Mouse (Mus musculus) kidney, embryonic 14.5 days (tissue): ENCODE data around the gene Evl. TPM values are rescaled to one million over a fixed set of nuclear protein-coding genes. Genes with fewer than 3 reads are reported as not detected.

Experiments
- ATAC-seq: fragments of 200-750 bp; cut with Nextera tagmentation; 2 replicates; pipeline ENCODE4 v1.8.0; 2017; ENCODE audit warnings: moderate number of reproducible peaks, mild to moderate bottlenecking, moderate TSS enrichment, moderate library complexity; ENCODE audit not compliant: low FRiP score, low TSS enrichment
- H3K27ac ChIP-seq: fragments of 300-500 bp; sonication (generic); 2 replicates; pipeline ENCODE4 v1.5.1; 2014; ENCODE audit warnings: low read depth, mild to moderate bottlenecking, low read length, moderate library complexity, mixed read lengths
- H3K27me3 ChIP-seq: fragments of 300-500 bp; sonication (generic); 2 replicates; pipeline ENCODE4 v1.6.1; 2014; ENCODE audit warnings: mild to moderate bottlenecking, low read length; ENCODE audit not compliant: control insufficient read depth, insufficient read depth
- H3K36me3 ChIP-seq: fragments of 300-500 bp; sonication (generic); 2 replicates; pipeline ENCODE4 v1.6.1; 2014; ENCODE audit warnings: low read length, mixed read lengths; ENCODE audit not compliant: control insufficient read depth, insufficient read depth
- H3K4me1 ChIP-seq: fragments of 300-500 bp; sonication (generic); 2 replicates; pipeline ENCODE4 v1.6.1; 2014; ENCODE audit warnings: low read length, mixed read lengths; ENCODE audit not compliant: control insufficient read depth, insufficient read depth
- H3K4me2 ChIP-seq: fragments of 300-500 bp; sonication (generic); replicated peaks from 2 replicates; pipeline ENCODE4 v1.6.1; 2014; ENCODE audit warnings: low read depth, mild to moderate bottlenecking, low read length
- H3K4me3 ChIP-seq: fragments of 300-500 bp; sonication (generic); 2 replicates; pipeline ENCODE4 v1.5.1; 2014; ENCODE audit warnings: mild to moderate bottlenecking, low read length
- H3K9ac ChIP-seq: fragments of 300-500 bp; sonication (generic); 2 replicates; pipeline ENCODE4 v1.6.1; 2014; ENCODE audit warnings: low read depth, mild to moderate bottlenecking, low read length, moderate library complexity
- H3K9me3 ChIP-seq: fragments of 300-500 bp; sonication (generic); 2 replicates; pipeline ENCODE4 v1.6.1; 2016; ENCODE audit warnings: low read length; ENCODE audit not compliant: control insufficient read depth
- WGBS: fragments of 180-500 bp; shearing (Covaris S2); extraction: QIAGEN DNeasy Blood & Tissue Kit; methylation state at CpG from one replicate; pipeline ENCODE4 v1.1.7; 2014; 5-methylcytosine and 5-hydroxymethylcytosine counted together
- polyA plus RNA-seq: library from polyadenylated mRNA; unstranded; fragments of >200 nt; fragmentation: Nextera tagmentation; extraction: Ambion mirVana; gene quantifications from 2 replicates; pipeline ENCODE4 v1.2.1, GENCODE M21; 2014

The Evl gene
- polyA plus RNA-seq, 1 experiment from 2014 or later: 73.7 TPM

- Histone ChIP-seq H3K9ac (no peak overlapping the region), H3K4me2 (no peak overlapping the region), H3K27ac (no peak overlapping the region), H3K9me3 (no peaks in the 10 kb centered on the region), H3K36me3 (peaks cover 6% of the 10 kb centered on the region; the same call in 1 of the 2 replicates), H3K4me3 (no peak overlapping the region), H3K27me3 (no peaks in the 10 kb centered on the region), H3K4me1 (no peaks in the 10 kb centered on the region)
- ATAC-seq: no peak
- WGBS: 73% methylated on average over 10 of the region's 10 CpGs
Measured at GRCm38 (mm10) chr12:108536461-108536860, 18.1 kb upstream of the Evl start.

- no peak overlapping the region for H3K4me2 ChIP-seq
- peaks cover 6% of the 10 kb centered on the region; the same call in 1 of the 2 replicates for H3K36me3 ChIP-seq
- peak; percentile 53; the same call in 1 of the 2 replicates for ATAC-seq
- WGBS: 29% methylated on average over 6 of the region's 6 CpGs
- no peak overlapping the region for H3K4me3 ChIP-seq
- H3K9me3 ChIP-seq: no peaks in the 10 kb centered on the region
- no peak overlapping the region for H3K27ac ChIP-seq
- no peaks in the 10 kb centered on the region for H3K27me3 ChIP-seq
- H3K9ac ChIP-seq: no peak overlapping the region
- H3K4me1 ChIP-seq: 0 out of 2 replicates have a peak, but pooled peaks cover under 1% of the 10 kb centered on the region
Measured at GRCm38 (mm10) chr12:108541088-108541487, 13.4 kb upstream of the Evl start.

GRCm38 (mm10) chr12:108546508-108547153, 7.9 kb upstream of the Evl start:
- ATAC-seq: peak; percentile 42; the same call in 1 of the 2 replicates
- Histone ChIP-seq H3K4me2 (no peak overlapping the region; the same call in 1 of the 2 replicates), H3K9ac (no peak overlapping the region), H3K27me3 (no peaks in the 10 kb centered on the region), H3K27ac (0 out of 2 replicates have a peak overlapping the region, but pooled peaks have one; percentile 32), H3K9me3 (no peaks in the 10 kb centered on the region), H3K36me3 (no peaks in the 10 kb centered on the region), H3K4me1 (peaks cover 12% of the 10 kb centered on the region), H3K4me3 (no peak overlapping the region)
- 12% methylated on average over 10 of the region's 10 CpGs for WGBS

- ATAC-seq: no peak
- H3K9ac ChIP-seq: no peak overlapping the region
- H3K27me3 ChIP-seq: no peaks in the 10 kb centered on the region
- peaks cover 12% of the 10 kb centered on the region for H3K4me1 ChIP-seq
- H3K27ac ChIP-seq: 0 out of 2 replicates have a peak overlapping the region, but pooled peaks have one; percentile 32
- H3K9me3 ChIP-seq: no peaks in the 10 kb centered on the region
- no peak overlapping the region for H3K4me2 ChIP-seq
- no peaks in the 10 kb centered on the region for H3K36me3 ChIP-seq
- WGBS: 57% methylated on average over 15 of the region's 15 CpGs
- H3K4me3 ChIP-seq: no peak overlapping the region
Measured at GRCm38 (mm10) chr12:108547251-108547875, 7.2 kb upstream of the Evl start.

- no peak overlapping the region for H3K4me2 ChIP-seq
- H3K27ac ChIP-seq: no peak overlapping the region
- no peak overlapping the region for H3K9ac ChIP-seq
- H3K9me3 ChIP-seq: no peaks in the 10 kb centered on the region
- H3K27me3 ChIP-seq: no peaks in the 10 kb centered on the region
- WGBS: 85% methylated on average over 7 of the region's 7 CpGs
- H3K36me3 ChIP-seq: no peaks in the 10 kb centered on the region
- H3K4me3 ChIP-seq: no peak overlapping the region
- peaks cover 19% of the 10 kb centered on the region for H3K4me1 ChIP-seq
- ATAC-seq: no peak
Measured at GRCm38 (mm10) chr12:108551731-108552130, 2.8 kb upstream of the Evl start.

GRCm38 (mm10) chr12:108553079-108553478, 1.4 kb upstream of the Evl start:
- ATAC-seq: no peak
- Histone ChIP-seq H3K9me3 (no peaks in the 10 kb centered on the region), H3K4me3 (no peak overlapping the region), H3K9ac (no peak overlapping the region), H3K4me1 (peaks cover 22% of the 10 kb centered on the region), H3K4me2 (no peak overlapping the region), H3K27me3 (no peaks in the 10 kb centered on the region), H3K36me3 (no peaks in the 10 kb centered on the region), H3K27ac (no peak overlapping the region)
- WGBS: 48% methylated on average over 6 of the region's 6 CpGs

- no peaks in the 10 kb centered on the region for H3K36me3 ChIP-seq
- WGBS: under 1% methylated on average over 81 of the region's 100 CpGs
- peak overlapping the region; percentile 69 for H3K27ac ChIP-seq
- peak overlapping the region; percentile 97 for H3K9ac ChIP-seq
- H3K27me3 ChIP-seq: no peaks in the 10 kb centered on the region
- H3K4me3 ChIP-seq: peak overlapping the region; percentile 98
- peak; percentile 56 for ATAC-seq
- no peaks in the 10 kb centered on the region for H3K9me3 ChIP-seq
- peaks cover 33% of the 10 kb centered on the region for H3K4me1 ChIP-seq
- H3K4me2 ChIP-seq: peak overlapping the region; percentile 83
Measured at GRCm38 (mm10) chr12:108554861-108555556, 489 bp downstream of the Evl start.

- Histone ChIP-seq H3K27ac (no peak overlapping the region), H3K4me2 (no peak overlapping the region), H3K9ac (no peak overlapping the region), H3K36me3 (0 out of 2 replicates have a peak, but pooled peaks cover 2% of the 10 kb centered on the region), H3K27me3 (no peaks in the 10 kb centered on the region), H3K4me3 (no peak overlapping the region), H3K9me3 (no peaks in the 10 kb centered on the region), H3K4me1 (peaks cover 33% of the 10 kb centered on the region)
- no peak for ATAC-seq
Measured at GRCm38 (mm10) chr12:108558194-108558593, 3.7 kb downstream of the Evl start.

GRCm38 (mm10) chr12:108563238-108563637, 8.7 kb downstream of the Evl start:
- Histone ChIP-seq H3K27me3 (no peaks in the 10 kb centered on the region), H3K4me3 (no peak overlapping the region), H3K36me3 (0 out of 2 replicates have a peak, but pooled peaks cover 2% of the 10 kb centered on the region), H3K9me3 (no peaks in the 10 kb centered on the region; the same call in 1 of the 2 replicates), H3K9ac (no peak overlapping the region), H3K4me1 (peaks cover 9% of the 10 kb centered on the region), H3K27ac (no peak overlapping the region), H3K4me2 (no peak overlapping the region)
- no peak for ATAC-seq
- WGBS: 90% methylated on average over 3 of the region's 3 CpGs
